Mouse (Mus musculus) lung, adult 2 months (tissue): ENCODE data around the gene Flvcr2.

Experiments used
- CTCF ChIP-seq: fragments of 200-500 bp; IDR thresholded peaks from 2 replicates; pipeline ENCODE4 v1.5.1; 2011; ENCODE audit warnings: mild to moderate bottlenecking, low read length, control low read depth; ENCODE audit not compliant: insufficient read depth
- POLR2A ChIP-seq: fragments of 200-500 bp; IDR thresholded peaks from 2 replicates; pipeline ENCODE4 v1.6.1; 2011; ENCODE audit warnings: low read depth, mild to moderate bottlenecking, control low read depth, low read length, borderline replicate concordance; ENCODE audit errors: extremely low read depth

DNA sequence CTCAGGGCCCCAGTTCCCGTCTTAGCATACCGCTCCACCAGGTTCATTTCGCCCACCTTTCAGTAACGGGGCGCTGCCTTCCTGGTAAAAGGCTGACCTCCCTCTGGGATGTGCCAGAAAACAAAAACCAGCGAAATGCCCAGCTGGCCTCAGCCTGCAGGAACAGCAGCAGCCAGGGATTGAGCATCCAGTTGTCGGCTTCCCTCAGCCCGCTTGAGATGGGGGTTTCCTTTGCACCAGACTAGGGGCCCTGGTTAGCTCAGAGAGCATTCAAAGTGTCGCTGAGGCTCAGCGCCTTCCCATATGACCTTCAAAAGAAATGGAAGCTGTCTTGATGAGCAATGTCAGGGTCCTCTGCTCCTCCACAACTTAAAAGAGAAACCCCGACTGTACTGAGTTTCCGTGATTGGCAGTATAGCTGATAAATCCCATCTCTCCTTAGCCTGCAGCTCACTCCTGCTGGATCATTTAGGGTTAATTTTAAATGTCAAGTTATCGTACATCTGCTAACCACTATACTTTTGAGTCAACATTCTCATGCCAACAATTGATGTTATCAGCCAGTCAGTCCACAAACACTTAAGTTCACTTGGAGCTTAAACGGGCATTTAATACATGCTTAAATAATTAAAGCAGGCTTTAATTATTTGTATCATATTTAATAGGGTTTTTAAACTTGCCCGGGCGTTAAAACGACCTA lies 40.4 kb upstream of the Flvcr2 start:
- TF ChIP-seq CTCF (no peak), POLR2A (no peak)
